Mouse (Mus musculus): ENCODE results near the gene Ywhag. TPM values are rescaled to one million over a fixed set of nuclear protein-coding genes. Genes with fewer than 3 reads are reported as not detected.

Ywhag gene
- polyA plus RNA-seq, 1 experiment, result 227 TPM

DNA sequence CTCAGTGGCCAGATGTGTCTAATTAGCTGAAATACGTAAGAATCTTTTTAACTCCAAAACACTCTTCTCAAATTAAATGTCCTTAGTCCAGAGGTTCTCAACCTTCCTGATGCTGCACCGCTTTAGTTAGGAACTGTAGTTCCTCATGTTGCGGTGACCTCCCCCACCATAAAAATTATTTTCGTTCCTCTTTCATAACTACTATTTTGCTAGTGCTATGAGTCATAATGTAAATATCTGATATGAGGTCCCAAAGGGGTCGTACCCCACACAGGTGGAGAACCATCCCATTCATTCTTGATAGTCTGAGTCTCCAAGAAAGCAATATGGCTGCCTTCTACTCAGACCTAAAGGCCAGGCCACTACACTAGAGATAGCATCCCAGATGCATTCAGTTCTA is 63.9 kb downstream of the Ywhag start:
- H3K4me3 ChIP-seq (ENCODE audit: insufficient read depth, poor library complexity, severe bottlenecking), result no peak overlapping the region
- H3K79me2 ChIP-seq (ENCODE audit: control insufficient read depth, insufficient read depth), result no peaks in the 10 kb centered on the region
- peaks cover 12% of the 10 kb centered on the region for H3K27me3 ChIP-seq (ENCODE audit: control insufficient read depth, insufficient read depth, insufficient read length)
- no peak overlapping the region for H3ac ChIP-seq (ENCODE audit: control insufficient read depth, insufficient read length, low read depth)
- H3K36me3 ChIP-seq (ENCODE audit: control insufficient read depth, insufficient read depth), result no peaks in the 10 kb centered on the region
- H3K79me3 ChIP-seq (ENCODE audit: low read depth), result no peaks in the 10 kb centered on the region
- TF ChIP-seq CEBPB (IDR thresholded peaks at IDR 0.05; ENCODE audit: low read depth) (no peak), USF1 (IDR thresholded peaks at IDR 0.05; ENCODE audit: low read depth) (no peak)

DNA sequence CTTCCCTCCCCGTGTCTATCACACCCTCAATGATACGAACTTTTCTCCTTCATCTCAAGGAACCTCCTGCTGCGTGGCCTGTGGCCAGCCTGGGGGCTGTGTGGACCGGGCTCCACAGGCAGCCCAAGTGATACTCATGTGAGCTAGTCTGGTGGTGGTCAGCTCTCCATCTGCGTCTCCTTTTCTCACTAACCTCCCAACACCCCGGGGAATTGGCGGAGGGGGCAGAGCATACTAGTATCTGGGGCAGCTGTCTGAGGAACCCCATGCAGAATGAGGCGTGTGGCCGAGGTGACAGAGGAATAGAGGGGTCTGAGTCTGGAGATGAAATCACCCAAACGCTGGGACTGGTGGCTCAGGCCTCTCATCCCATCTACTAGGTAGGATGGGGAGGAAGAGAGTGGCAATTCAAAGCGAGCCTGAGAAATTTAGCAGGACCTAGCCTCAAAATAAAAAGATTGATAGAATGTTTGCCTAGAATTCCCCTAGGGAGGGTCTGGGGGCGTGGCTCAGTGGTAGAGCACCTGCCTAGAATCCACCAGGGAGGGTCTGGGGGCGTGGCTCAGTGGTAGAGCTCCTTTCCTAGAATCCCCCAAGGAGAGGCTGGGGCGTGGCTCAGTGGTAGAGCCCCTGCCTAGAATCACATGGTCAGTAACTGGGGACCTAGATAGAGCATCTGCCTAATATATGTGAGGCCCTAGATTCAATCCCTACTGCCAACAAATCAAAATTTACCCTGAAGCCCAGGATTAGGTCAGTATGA is 64.6 kb downstream of the Ywhag start:
- Histone ChIP-seq H3K79me3 (ENCODE audit: low read depth) (no peaks in the 10 kb centered on the region), H3K36me3 (ENCODE audit: control insufficient read depth, insufficient read depth) (no peaks in the 10 kb centered on the region), H3ac (ENCODE audit: control insufficient read depth, insufficient read length, low read depth) (no peak overlapping the region), H3K27me3 (ENCODE audit: control insufficient read depth, insufficient read depth, insufficient read length) (peaks cover 12% of the 10 kb centered on the region), H3K4me3 (ENCODE audit: insufficient read depth, poor library complexity, severe bottlenecking) (no peak overlapping the region), H3K79me2 (ENCODE audit: control insufficient read depth, insufficient read depth) (no peaks in the 10 kb centered on the region)
- TF ChIP-seq MYOG (IDR thresholded peaks at IDR 0.05; ENCODE audit: control insufficient read depth, extremely low read depth, insufficient read length) (no peak), CEBPB (IDR thresholded peaks at IDR 0.05; ENCODE audit: low read depth) (no peak), MYOD1 (IDR thresholded peaks at IDR 0.05; ENCODE audit: control insufficient read depth, insufficient read length, low read depth) (no peak)

DNA sequence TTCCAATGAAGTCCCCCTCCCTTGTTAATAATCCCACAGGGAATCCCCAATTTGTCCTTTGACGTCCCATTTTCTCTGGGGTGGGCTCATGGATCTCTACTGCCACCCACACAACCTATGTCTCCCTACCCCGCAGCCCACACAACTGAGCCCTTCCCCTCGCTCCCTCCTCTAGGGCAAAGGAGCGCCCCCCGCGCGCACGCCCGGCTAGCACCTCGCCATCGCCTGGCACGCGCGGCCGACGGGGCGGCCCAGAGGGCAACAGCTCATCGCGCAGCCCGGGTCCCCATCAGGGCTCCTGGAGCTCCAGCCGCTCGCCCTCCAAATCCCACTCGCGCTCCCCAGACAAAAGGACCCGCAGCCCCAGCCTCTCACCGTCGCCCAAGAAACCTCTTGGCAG is 65.8 kb downstream of the Ywhag start:
- TF ChIP-seq MAX (IDR thresholded peaks at IDR 0.05) (no peak), USF1 (IDR thresholded peaks at IDR 0.05; ENCODE audit: low read depth) (no peak), CTCF (IDR thresholded peaks at IDR 0.05; ENCODE audit: control insufficient read depth, insufficient read depth, insufficient read length) (no peak), MYOG (IDR thresholded peaks at IDR 0.05; ENCODE audit: control insufficient read depth, extremely low read depth, insufficient read length) (no peak), MYOD1 (IDR thresholded peaks at IDR 0.05; ENCODE audit: control insufficient read depth, insufficient read length, low read depth) (no peak), FOSL1 (IDR thresholded peaks at IDR 0.05; ENCODE audit: insufficient read depth, low read length, poor library complexity, severe bottlenecking) (no peak), CEBPB (IDR thresholded peaks at IDR 0.05; ENCODE audit: low read depth) (no peak)
- Histone ChIP-seq H3K4me3 (ENCODE audit: insufficient read depth, poor library complexity, severe bottlenecking) (no peak overlapping the region), H3K79me2 (ENCODE audit: control insufficient read depth, insufficient read depth) (no peaks in the 10 kb centered on the region), H3K36me3 (ENCODE audit: control insufficient read depth, insufficient read depth) (no peaks in the 10 kb centered on the region), H3ac (ENCODE audit: control insufficient read depth, insufficient read length, low read depth) (no peak overlapping the region), H3K79me3 (ENCODE audit: low read depth) (no peaks in the 10 kb centered on the region), H3K27me3 (ENCODE audit: control insufficient read depth, insufficient read depth, insufficient read length) (peaks cover 19% of the 10 kb centered on the region)

DNA sequence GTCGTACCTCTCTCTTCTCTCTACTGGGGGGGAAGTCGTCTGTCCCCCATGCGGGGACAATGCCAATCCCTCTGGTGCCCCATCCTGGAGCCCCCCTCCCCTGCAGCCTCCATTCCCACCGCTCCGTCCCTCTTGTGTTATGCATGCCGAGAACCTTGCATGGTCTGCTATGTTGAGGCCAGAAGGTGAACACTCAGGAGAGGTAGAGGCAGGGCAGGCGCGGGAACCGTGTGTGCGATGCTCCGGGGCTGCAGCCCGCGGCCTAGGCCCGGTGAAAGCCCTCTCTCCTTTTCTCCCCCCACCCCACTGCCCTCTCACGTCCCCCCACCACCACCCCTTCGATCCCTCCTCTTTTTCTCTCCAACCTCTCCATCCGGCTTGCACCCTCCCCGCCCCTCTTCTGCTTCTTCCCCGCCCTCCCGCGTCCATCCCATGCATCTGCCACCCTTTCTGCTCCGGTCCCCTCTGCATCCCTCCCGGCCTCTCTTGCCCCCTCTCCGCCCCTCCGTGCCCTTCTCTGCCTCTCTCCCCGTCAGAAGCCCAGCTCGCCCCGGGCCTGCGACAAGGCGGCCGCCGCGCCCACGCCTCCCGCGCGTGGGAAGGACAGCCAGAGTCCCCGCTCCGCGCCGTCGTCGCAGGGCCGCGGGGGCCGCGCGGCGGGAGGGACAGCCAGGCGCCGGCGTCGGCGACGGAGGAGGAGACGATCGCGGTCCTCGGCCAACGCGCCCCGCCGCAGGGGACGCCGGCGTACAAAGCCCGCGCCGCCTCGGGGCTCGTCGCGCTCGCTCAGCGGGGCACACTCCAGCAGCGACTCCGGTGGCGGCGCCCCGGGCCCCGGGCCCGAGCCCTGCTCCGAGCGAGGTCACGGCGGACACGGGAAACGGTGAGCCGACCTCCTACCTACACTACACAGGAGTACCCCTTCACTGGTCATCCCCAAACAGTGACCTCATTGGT is 66.5 kb downstream of the Ywhag start:
- no peaks in the 10 kb centered on the region for H3K79me3 ChIP-seq (ENCODE audit: low read depth)
- no peak overlapping the region for H3K4me3 ChIP-seq (ENCODE audit: insufficient read depth, poor library complexity, severe bottlenecking)
- H3ac ChIP-seq (ENCODE audit: control insufficient read depth, insufficient read length, low read depth), result no peak overlapping the region
- H3K79me2 ChIP-seq (ENCODE audit: control insufficient read depth, insufficient read depth), result no peaks in the 10 kb centered on the region
- H3K36me3 ChIP-seq (ENCODE audit: control insufficient read depth, insufficient read depth), result no peaks in the 10 kb centered on the region
- TF ChIP-seq CTCF (IDR thresholded peaks at IDR 0.05; ENCODE audit: control insufficient read depth, insufficient read depth, insufficient read length) (no peak), FOSL1 (IDR thresholded peaks at IDR 0.05; ENCODE audit: insufficient read depth, low read length, poor library complexity, severe bottlenecking) (no peak), USF1 (IDR thresholded peaks at IDR 0.05; ENCODE audit: low read depth) (no peak), CEBPB (IDR thresholded peaks at IDR 0.05; ENCODE audit: low read depth) (no peak), MAX (IDR thresholded peaks at IDR 0.05) (no peak), MYOG (IDR thresholded peaks at IDR 0.05; ENCODE audit: control insufficient read depth, extremely low read depth, insufficient read length) (no peak), MYOD1 (IDR thresholded peaks at IDR 0.05; ENCODE audit: control insufficient read depth, insufficient read length, low read depth) (no peak)
- H3K27me3 ChIP-seq (ENCODE audit: control insufficient read depth, insufficient read depth, insufficient read length), result peaks cover 23% of the 10 kb centered on the region

DNA sequence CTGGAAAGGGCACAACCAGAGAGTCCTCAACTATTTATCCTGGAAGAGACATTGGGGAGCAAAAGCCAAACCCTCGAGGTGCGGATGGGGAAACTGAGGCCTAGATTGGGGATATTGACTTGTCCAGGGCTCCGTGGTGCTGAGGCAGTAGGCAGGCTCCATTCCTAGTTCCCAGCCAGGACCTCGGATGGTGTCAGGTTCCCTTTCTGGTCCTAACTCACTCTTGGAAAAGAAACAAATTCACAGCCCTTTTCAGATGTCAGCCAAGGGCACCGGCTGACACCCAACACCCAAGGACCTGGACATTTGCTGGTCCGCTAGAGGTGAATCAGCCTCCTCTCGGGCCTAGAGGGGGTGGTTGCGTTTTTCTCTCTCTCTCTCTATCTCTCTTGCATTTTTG is 67.8 kb downstream of the Ywhag start:
- no peak for TF ChIP-seq MYOG (IDR thresholded peaks at IDR 0.05; ENCODE audit: control insufficient read depth, extremely low read depth, insufficient read length)
- no peak for TF ChIP-seq CEBPB (IDR thresholded peaks at IDR 0.05; ENCODE audit: low read depth)
- no peak for TF ChIP-seq MYOD1 (IDR thresholded peaks at IDR 0.05; ENCODE audit: control insufficient read depth, insufficient read length, low read depth)
- no peak for TF ChIP-seq CTCF (IDR thresholded peaks at IDR 0.05; ENCODE audit: control insufficient read depth, insufficient read depth, insufficient read length)
- TF ChIP-seq USF1 (IDR thresholded peaks at IDR 0.05; ENCODE audit: low read depth), result no peak
- no peak for TF ChIP-seq MAX (IDR thresholded peaks at IDR 0.05)
- no peak for TF ChIP-seq FOSL1 (IDR thresholded peaks at IDR 0.05; ENCODE audit: insufficient read depth, low read length, poor library complexity, severe bottlenecking)
- Histone ChIP-seq H3K36me3 (ENCODE audit: control insufficient read depth, insufficient read depth) (no peaks in the 10 kb centered on the region), H3K27me3 (ENCODE audit: control insufficient read depth, insufficient read depth, insufficient read length) (peaks cover 23% of the 10 kb centered on the region), H3ac (ENCODE audit: control insufficient read depth, insufficient read length, low read depth) (no peak overlapping the region), H3K79me2 (ENCODE audit: control insufficient read depth, insufficient read depth) (no peaks in the 10 kb centered on the region), H3K79me3 (ENCODE audit: low read depth) (no peaks in the 10 kb centered on the region), H3K4me3 (ENCODE audit: insufficient read depth, poor library complexity, severe bottlenecking) (no peak overlapping the region)

Other genes starting within 250 kb of the Ywhag start
- 75.2 TPM for gene Tmem120a, start 190.2 kb downstream of the Ywhag start, polyA plus RNA-seq (2012; fragmentation: generic; extraction: Trizol)
- not detected for gene Styxl1, start 156.2 kb downstream of the Ywhag start, polyA plus RNA-seq (2012; fragmentation: generic; extraction: Trizol)
- 700 TPM for gene Mdh2, start 156.1 kb downstream of the Ywhag start, polyA plus RNA-seq (2012; fragmentation: generic; extraction: Trizol)
- gene Srrm3, start 127.7 kb downstream of the Ywhag start, polyA plus RNA-seq (2012; fragmentation: generic; extraction: Trizol), result not detected
- gene Hspb1, start 46.7 kb downstream of the Ywhag start, polyA plus RNA-seq (2012; fragmentation: generic; extraction: Trizol), result 638 TPM
- 3.6 TPM for gene Ssc4d, start 39.9 kb upstream of the Ywhag start, polyA plus RNA-seq (2012; fragmentation: generic; extraction: Trizol)
- not detected for gene Zp3, start 45.5 kb upstream of the Ywhag start, polyA plus RNA-seq (2012; fragmentation: generic; extraction: Trizol)
- gene Dtx2, start 60.2 kb upstream of the Ywhag start, polyA plus RNA-seq (2012; fragmentation: generic; extraction: Trizol), result 20.3 TPM
- gene Upk3b, start 103.9 kb upstream of the Ywhag start, polyA plus RNA-seq (2012; fragmentation: generic; extraction: Trizol), result 0.01 TPM
- gene Upk3bl, start 119.9 kb upstream of the Ywhag start, polyA plus RNA-seq (2012; fragmentation: generic; extraction: Trizol), result 0.11 TPM
- gene Rasa4, start 149.3 kb upstream of the Ywhag start, polyA plus RNA-seq (2012; fragmentation: generic; extraction: Trizol), result 37.6 TPM
- 206 TPM for gene Polr2j, start 182.0 kb upstream of the Ywhag start, polyA plus RNA-seq (2012; fragmentation: generic; extraction: Trizol)
- gene Lrwd1, start 201.5 kb upstream of the Ywhag start, polyA plus RNA-seq (2012; fragmentation: generic; extraction: Trizol), result 52.1 TPM
- gene Alkbh4, start 201.5 kb upstream of the Ywhag start, polyA plus RNA-seq (2012; fragmentation: generic; extraction: Trizol), result 7.0 TPM
- 37.8 TPM for gene Orai2, start 236.1 kb upstream of the Ywhag start, polyA plus RNA-seq (2012; fragmentation: generic; extraction: Trizol)

Measured in C2C12 (cell line).